8 mouse cellular contexts compared by ENCODE assay signal in the genomic region with DNA sequence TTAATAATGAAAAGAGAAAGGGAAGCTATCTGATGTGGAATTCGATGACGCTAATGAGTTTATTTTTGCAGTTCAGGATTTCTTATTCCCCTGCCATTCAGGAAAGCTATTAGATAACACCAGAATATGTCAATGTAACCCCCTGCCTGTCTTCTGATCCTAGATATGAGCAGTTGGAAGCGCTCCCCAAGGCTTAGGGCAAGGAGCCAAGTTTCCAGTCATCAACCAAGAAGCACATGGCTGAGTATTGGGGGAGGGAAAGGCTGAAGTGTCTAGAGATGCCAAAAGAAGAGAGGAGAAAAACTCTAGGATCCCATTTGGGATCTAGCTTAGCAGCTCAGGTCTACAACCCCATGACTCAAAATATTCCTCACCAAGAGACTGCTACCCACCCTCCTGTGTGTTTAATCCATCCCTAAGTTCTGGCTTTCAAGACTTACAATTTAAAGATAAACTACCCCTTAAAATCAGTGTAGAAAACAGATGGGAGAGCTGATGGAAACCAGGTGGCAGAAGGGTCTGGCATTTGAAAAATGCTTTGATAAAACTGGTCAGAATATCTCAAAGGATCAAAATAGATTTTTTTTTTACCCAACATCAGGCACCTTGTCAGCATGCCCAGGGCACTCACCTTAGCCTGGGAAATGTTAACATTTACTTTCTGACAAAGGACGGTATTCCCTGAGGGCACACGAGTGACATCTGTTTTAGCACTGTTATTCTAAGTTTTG.
DNase-seq lines count a peak whose midpoint lies in the region; ATAC-seq lines count a peak whose summit lies in the region.

No protein-coding gene starts in this region.

- H3K4me2 ChIP-seq in heart, embryonic 11.5 days: no peak overlapping the region
- H3K4me2 ChIP-seq in heart, embryonic 13.5 days: no peak overlapping the region

- H3K36me3 ChIP-seq in heart, embryonic 11.5 days (ENCODE audit: control insufficient read depth, insufficient read depth, low read length): no peaks in the 10 kb centered on the region
- H3K36me3 ChIP-seq in heart, embryonic 13.5 days: no peaks in the 10 kb centered on the region

- no peak overlapping the region for H3K27ac ChIP-seq in heart, embryonic 11.5 days (ENCODE audit: low read depth, low read length)
- peak overlapping the region; percentile 70 for H3K27ac ChIP-seq in heart, embryonic 13.5 days (replicated peaks)

- 48% methylated on average over 5 of the region's 5 CpGs for WGBS in heart, embryonic 11.5 days (ENCODE audit: insufficient replicate concordance)
- 32% methylated on average over 5 of the region's 5 CpGs for WGBS in heart, embryonic 13.5 days

- no peak overlapping the region for H3K9ac ChIP-seq in heart, embryonic 11.5 days (ENCODE audit: low read depth, low read length)
- H3K9ac ChIP-seq in heart, embryonic 13.5 days: no peak overlapping the region

- peaks cover 15% of the 10 kb centered on the region for H3K4me1 ChIP-seq in heart, embryonic 11.5 days (ENCODE audit: control insufficient read depth, insufficient read depth, low read length)
- peaks cover 34% of the 10 kb centered on the region for H3K4me1 ChIP-seq in heart, embryonic 13.5 days

- no peaks in the 10 kb centered on the region for H3K9me3 ChIP-seq in heart, embryonic 11.5 days (replicated peaks; ENCODE audit: control insufficient read depth, low read length)
- no peaks in the 10 kb centered on the region for H3K9me3 ChIP-seq in heart, embryonic 13.5 days

- ATAC-seq in heart, embryonic 11.5 days (replicated peaks; ENCODE audit: insufficient number of reproducible peaks, low FRiP score, low TSS enrichment): no peak
- peak; percentile 74; the same call in 1 of the 2 replicates for ATAC-seq in heart, embryonic 13.5 days (ENCODE audit: extremely low read depth, insufficient number of reproducible peaks, low FRiP score, low TSS enrichment)
- no peak for ATAC-seq in erythroblast, adult 5-6 weeks (replicated peaks; ENCODE audit: low FRiP score, poor library complexity, severe bottlenecking)

- DNase-seq in heart, adult 11 months: peak; percentile 94
- peak; percentile 47 for DNase-seq in Muller cell, postnatal 12 days (ENCODE audit: inconsistent ontology term)
- peak; percentile 79 to 82 for DNase-seq in cerebellum, postnatal 36 days
- peak; percentile 40 to 59 for DNase-seq in layer of hippocampus, postnatal 10 days (ENCODE audit: low spot score in 2 of 2)
- DNase-seq in right cerebral cortex, postnatal 4 days: peak; percentile 48

- no peaks in the 10 kb centered on the region for H3K27me3 ChIP-seq in heart, embryonic 11.5 days (ENCODE audit: control insufficient read depth, insufficient read depth, low read length)
- no peaks in the 10 kb centered on the region for H3K27me3 ChIP-seq in heart, embryonic 13.5 days (replicated peaks)

- H3K4me3 ChIP-seq in heart, embryonic 11.5 days (ENCODE audit: low read depth, low read length): no peak overlapping the region
- H3K4me3 ChIP-seq in heart, embryonic 13.5 days: no peak overlapping the region
